Mouse (Mus musculus) heart, postnatal 0 days (tissue): ENCODE data around the gene Klf3. TPM values are rescaled to one million over a fixed set of nuclear protein-coding genes. Genes with fewer than 3 reads are reported as not detected.

Experiments
- ATAC-seq: fragments of 200-750 bp; cut with Nextera tagmentation; 2 replicates; pipeline ENCODE4 v1.8.0; 2017; ENCODE audit warnings: low read depth, moderate number of reproducible peaks, moderate library complexity; ENCODE audit not compliant: insufficient read depth
- DNase-seq: peaks from one replicate; pipeline ENCODE4 v3.0.0-alpha.2; 2016; ENCODE audit warnings: low spot score
- H3K27ac ChIP-seq: fragments of 300-500 bp; sonication (generic); 2 replicates; pipeline ENCODE4 v1.5.1; 2014; ENCODE audit warnings: low read depth, mild to moderate bottlenecking
- H3K27me3 ChIP-seq: fragments of 300-500 bp; sonication (generic); 2 replicates; pipeline ENCODE4 v1.6.1; 2014; ENCODE audit warnings: low read length, mixed read lengths; ENCODE audit not compliant: control insufficient read depth, insufficient read depth
- H3K36me3 ChIP-seq: fragments of 300-500 bp; sonication (generic); replicated peaks from 2 replicates; pipeline ENCODE4 v1.6.1; 2014; ENCODE audit warnings: low read length, mixed read lengths; ENCODE audit not compliant: control insufficient read depth, insufficient read depth
- H3K4me1 ChIP-seq: fragments of 300-500 bp; sonication (generic); 2 replicates; pipeline ENCODE4 v1.6.1; 2014; ENCODE audit warnings: antibody characterized with exemption; ENCODE audit not compliant: control insufficient read depth, insufficient read depth
- H3K4me2 ChIP-seq: fragments of 300-500 bp; sonication (generic); 2 replicates; pipeline ENCODE4 v1.6.1; 2014; ENCODE audit warnings: low read depth, mild to moderate bottlenecking, low read length, moderate library complexity
- H3K4me3 ChIP-seq: fragments of 300-500 bp; sonication (generic); 2 replicates; pipeline ENCODE4 v1.5.1; 2014; ENCODE audit warnings: low read depth, low read length
- H3K9ac ChIP-seq: fragments of 300-500 bp; sonication (generic); replicated peaks from 2 replicates; pipeline ENCODE4 v1.6.1; 2014; ENCODE audit warnings: low read depth, low read length, mixed read lengths
- H3K9me3 ChIP-seq: fragments of 300-500 bp; sonication (generic); replicated peaks from 2 replicates; pipeline ENCODE4 v1.6.1; 2016; ENCODE audit warnings: low read length; ENCODE audit not compliant: control insufficient read depth
- CTCF ChIP-seq: IDR thresholded peaks from 2 replicates; pipeline ENCODE4 v1.5.1; 2016; ENCODE audit warnings: antibody characterized with exemption, control low read depth, low read depth
- EP300 ChIP-seq: IDR thresholded peaks from 2 replicates; pipeline ENCODE4 v1.6.1; 2016; ENCODE audit warnings: antibody characterized with exemption, low read depth
- WGBS: fragments of 180-500 bp; shearing (Covaris S2); extraction: QIAGEN DNeasy Blood & Tissue Kit; methylation state at CpG from one replicate; pipeline ENCODE4 v1.1.7; 2014; 5-methylcytosine and 5-hydroxymethylcytosine counted together
- polyA plus RNA-seq: library from polyadenylated mRNA; unstranded; fragments of >200 nt; fragmentation: Nextera tagmentation; extraction: Ambion mirVana; gene quantifications from 2 replicates; pipeline ENCODE4 v1.2.1, GENCODE M21; 2015
- total RNA-seq: library from RNA; depleted of rRNA; stranded (reverse); fragments of >200 nt; gene quantifications from 2 replicates; pipeline ENCODE4 v1.2.3, GENCODE M21; 2014; ENCODE audit warnings: low replicate concordance

Gene Klf3
- total and polyA plus RNA-seq, 2 experiments from 2014 or later: 26.5 to 33.5 TPM

GRCm38 (mm10) chr5:64771619-64772018, 31.6 kb upstream of the Klf3 start:
- Histone ChIP-seq H3K27ac (no peak overlapping the region), H3K9me3 (no peaks in the 10 kb centered on the region), H3K4me3 (no peak overlapping the region), H3K27me3 (no peaks in the 10 kb centered on the region), H3K36me3 (no peaks in the 10 kb centered on the region), H3K4me1 (no peaks in the 10 kb centered on the region), H3K9ac (no peak overlapping the region), H3K4me2 (no peak overlapping the region)
- ATAC-seq (no peak), DNase-seq (no peak)
- TF ChIP-seq EP300 (no peak), CTCF (no peak)
- WGBS: 82% methylated on average over 2 of the region's 2 CpGs

- H3K9ac ChIP-seq: no peak overlapping the region
- no peaks in the 10 kb centered on the region for H3K36me3 ChIP-seq
- no peaks in the 10 kb centered on the region for H3K9me3 ChIP-seq
- no peak for TF ChIP-seq CTCF
- TF ChIP-seq EP300: no peak
- ATAC-seq (no peak), DNase-seq (no peak)
- no peak overlapping the region for H3K4me2 ChIP-seq
- no peak overlapping the region for H3K4me3 ChIP-seq
- H3K27ac ChIP-seq: no peak overlapping the region
- 70% methylated on average over 5 of the region's 5 CpGs for WGBS
- no peaks in the 10 kb centered on the region for H3K27me3 ChIP-seq
- no peaks in the 10 kb centered on the region for H3K4me1 ChIP-seq
Observed at GRCm38 (mm10) chr5:64778211-64778610, 25.0 kb upstream of the Klf3 start.

- no peaks in the 10 kb centered on the region for H3K4me1 ChIP-seq
- no peak overlapping the region for H3K9ac ChIP-seq
- DNase-seq: no peak
- 65% methylated on average over 2 of the region's 2 CpGs for WGBS
- H3K9me3 ChIP-seq: no peaks in the 10 kb centered on the region
- no peak for ATAC-seq
- no peaks in the 10 kb centered on the region for H3K27me3 ChIP-seq
- H3K27ac ChIP-seq: no peak overlapping the region
- H3K4me3 ChIP-seq: no peak overlapping the region
- TF ChIP-seq CTCF (no peak), EP300 (no peak)
- no peaks in the 10 kb centered on the region for H3K36me3 ChIP-seq
- no peak overlapping the region for H3K4me2 ChIP-seq
Observed at GRCm38 (mm10) chr5:64779285-64779684, 23.9 kb upstream of the Klf3 start.

- 58% methylated on average over 7 of the region's 7 CpGs for WGBS
- H3K4me3 ChIP-seq: no peak overlapping the region
- no peak overlapping the region for H3K4me2 ChIP-seq
- TF ChIP-seq CTCF: no peak
- TF ChIP-seq EP300: no peak
- ATAC-seq (no peak), DNase-seq (no peak)
- no peaks in the 10 kb centered on the region for H3K4me1 ChIP-seq
- no peak overlapping the region for H3K9ac ChIP-seq
- H3K9me3 ChIP-seq: no peaks in the 10 kb centered on the region
- H3K27ac ChIP-seq: no peak overlapping the region; the same call in 1 of the 2 replicates
- H3K36me3 ChIP-seq: no peaks in the 10 kb centered on the region
- no peaks in the 10 kb centered on the region for H3K27me3 ChIP-seq
Observed at GRCm38 (mm10) chr5:64780778-64781177, 22.4 kb upstream of the Klf3 start.

- 91% methylated on average over 1 of the region's 1 CpGs for WGBS
- TF ChIP-seq CTCF (no peak), EP300 (no peak)
- H3K36me3 ChIP-seq: no peaks in the 10 kb centered on the region
- no peaks in the 10 kb centered on the region for H3K9me3 ChIP-seq
- H3K4me3 ChIP-seq: no peak overlapping the region
- DNase-seq (no peak), ATAC-seq (no peak)
- no peak overlapping the region for H3K27ac ChIP-seq
- no peak overlapping the region for H3K4me2 ChIP-seq
- no peak overlapping the region for H3K9ac ChIP-seq
- H3K27me3 ChIP-seq: no peaks in the 10 kb centered on the region
- no peaks in the 10 kb centered on the region for H3K4me1 ChIP-seq
Observed at GRCm38 (mm10) chr5:64788175-64788574, 15.0 kb upstream of the Klf3 start.

- Histone ChIP-seq H3K36me3 (no peaks in the 10 kb centered on the region), H3K27ac (no peak overlapping the region), H3K4me2 (no peak overlapping the region), H3K4me1 (no peaks in the 10 kb centered on the region), H3K4me3 (no peak overlapping the region), H3K9me3 (no peaks in the 10 kb centered on the region; the same call in 1 of the 2 replicates), H3K27me3 (no peaks in the 10 kb centered on the region), H3K9ac (no peak overlapping the region)
- no peak for TF ChIP-seq CTCF
- TF ChIP-seq EP300: no peak
- ATAC-seq (no peak), DNase-seq (no peak)
- 76% methylated on average over 4 of the region's 4 CpGs for WGBS
Observed at GRCm38 (mm10) chr5:64798209-64798608, 5.0 kb upstream of the Klf3 start.
